ENCODE assay signal across 34 mouse cellular contexts in genomic region chr14:46928556-46928955, GRCm38 (mm10). TPM values are rescaled to one million over a fixed set of nuclear protein-coding genes. Genes with fewer than 3 reads are reported as not detected.
"Had no signal": no experiment of that assay in that cellular context is flagged by ENCODE, and none has a peak within 500 bp of the region (broad histone marks: within the 10 kb centered on the region; RNA-seq: fewer than 3 reads in every experiment).

No protein-coding gene starts in this region.

- H3K9me3 ChIP-seq: heart, embryonic 10.5 days; heart, embryonic 12.5 days; heart, embryonic 13.5 days; heart, embryonic 15.5 days; hindbrain, embryonic 10.5 days; hindbrain, embryonic 12.5 days; hindbrain, embryonic 13.5 days; hindbrain, embryonic 15.5 days; intestine, embryonic 15.5 days; kidney, embryonic 15.5 days had no signal

- H3K4me1 ChIP-seq: hindbrain, embryonic 10.5 days; hindbrain, embryonic 12.5 days; hindbrain, embryonic 15.5 days had no signal

- H3K27ac ChIP-seq: heart, embryonic 10.5 days; heart, embryonic 13.5 days; heart, embryonic 15.5 days; hindbrain, embryonic 10.5 days; hindbrain, embryonic 12.5 days; hindbrain, embryonic 13.5 days; hindbrain, embryonic 14.5 days; hindbrain, embryonic 15.5 days; hindbrain, postnatal 0 days; intestine, embryonic 15.5 days; kidney, embryonic 15.5 days; kidney, postnatal 0 days; layer of hippocampus, adult 2 months had no signal

- H3K36me3 ChIP-seq: heart, embryonic 15.5 days; hindbrain, embryonic 12.5 days; hindbrain, embryonic 13.5 days; hindbrain, embryonic 15.5 days; intestine, embryonic 15.5 days; kidney, embryonic 15.5 days had no signal

- DNase-seq: heart, postnatal 10 days; heart, postnatal 14 days; heart, postnatal 4 days; kidney, adult 11 months; kidney, adult 18-20 months; kidney, adult 2 months; kidney, adult 8-10 months; kidney, adult 9 months; kidney, postnatal 10 days; kidney, postnatal 14 days; kidney, postnatal 25 days; kidney, postnatal 36 days; kidney, postnatal 4 days; layer of hippocampus, adult 9-11 months; layer of hippocampus, postnatal 36 days had no signal

- ATAC-seq: hindbrain, embryonic 16.5 days; hindbrain, postnatal 0 days; inflammation-experienced regulatory T-cells, adult 6 months; intestine, embryonic 15.5 days; intestine, embryonic 16.5 days; intestine, postnatal 0 days had no signal

- H3K27me3 ChIP-seq: heart, embryonic 12.5 days; heart, embryonic 13.5 days; heart, embryonic 15.5 days; hindbrain, embryonic 12.5 days; hindbrain, embryonic 13.5 days; hindbrain, embryonic 15.5 days; intestine, embryonic 15.5 days; kidney, embryonic 15.5 days had no signal

- H3K4me3 ChIP-seq: heart, embryonic 10.5 days; heart, embryonic 12.5 days; heart, embryonic 13.5 days; heart, embryonic 15.5 days; hindbrain, embryonic 10.5 days; hindbrain, embryonic 12.5 days; hindbrain, embryonic 13.5 days; hindbrain, embryonic 15.5 days; intestine, embryonic 15.5 days; kidney, embryonic 15.5 days; layer of hippocampus, adult 2 months had no signal

- H3K4me2 ChIP-seq: heart, embryonic 11.5 days; heart, embryonic 12.5 days; heart, embryonic 13.5 days; heart, embryonic 15.5 days; hindbrain, embryonic 12.5 days; hindbrain, embryonic 13.5 days; hindbrain, embryonic 14.5 days; hindbrain, embryonic 15.5 days; intestine, embryonic 15.5 days; kidney, embryonic 15.5 days had no signal

- H3K9ac ChIP-seq: heart, embryonic 12.5 days; heart, embryonic 13.5 days; heart, embryonic 15.5 days; hindbrain, embryonic 12.5 days; hindbrain, embryonic 13.5 days; hindbrain, embryonic 14.5 days; hindbrain, embryonic 15.5 days; intestine, embryonic 15.5 days; kidney, embryonic 15.5 days had no signal

RNA-seq across cellular contexts. Expression of gene Samd4, which starts 45.9 kb away (rescaled TPM):
- polyA plus RNA-seq: inflammation-experienced regulatory T-cells, adult 6 months had no signal
